Mouse (Mus musculus) midbrain, postnatal 0 days (tissue): ENCODE data around the gene Cdc42se2. TPM values are rescaled to one million over a fixed set of nuclear protein-coding genes. Genes with fewer than 3 reads are reported as not detected.

ENCODE experiments used
- ATAC-seq: fragments of 200-750 bp; cut with Nextera tagmentation; 2 replicates; pipeline ENCODE4 v1.8.0; 2017; ENCODE audit warnings: moderate number of reproducible peaks, mild to moderate bottlenecking, moderate TSS enrichment, moderate library complexity; ENCODE audit not compliant: low FRiP score
- DNase-seq: peaks from one replicate; pipeline ENCODE4 v3.0.0-alpha.2; 2015; ENCODE audit warnings: low spot score
- H3K27ac ChIP-seq: fragments of 300-500 bp; sonication (generic); 2 replicates; pipeline ENCODE4 v1.5.1; 2014; ENCODE audit warnings: low read depth, mild to moderate bottlenecking, low read length, mixed read lengths
- H3K27me3 ChIP-seq: fragments of 300-500 bp; sonication (generic); 2 replicates; pipeline ENCODE4 v1.6.1; 2014; ENCODE audit warnings: low read length, control low read depth, mixed read lengths; ENCODE audit not compliant: insufficient read depth
- H3K36me3 ChIP-seq: fragments of 300-500 bp; sonication (generic); 2 replicates; pipeline ENCODE4 v1.6.1; 2014; ENCODE audit warnings: low read length, control low read depth, mixed read lengths; ENCODE audit not compliant: insufficient read depth
- H3K4me1 ChIP-seq: fragments of 300-500 bp; sonication (generic); 2 replicates; pipeline ENCODE4 v1.6.1; 2014; ENCODE audit warnings: mild to moderate bottlenecking, control low read depth, antibody characterized with exemption, low read length, mixed read lengths; ENCODE audit not compliant: insufficient read depth
- H3K4me2 ChIP-seq: fragments of 300-500 bp; sonication (generic); 2 replicates; pipeline ENCODE4 v1.6.1; 2014; ENCODE audit warnings: low read depth, mild to moderate bottlenecking, low read length, mixed read lengths; ENCODE audit not compliant: poor library complexity, severe bottlenecking
- H3K4me3 ChIP-seq: fragments of 300-500 bp; sonication (generic); 2 replicates; pipeline ENCODE4 v1.5.1; 2014; ENCODE audit warnings: low read depth, mild to moderate bottlenecking, low read length, moderate library complexity
- H3K9ac ChIP-seq: fragments of 300-500 bp; sonication (generic); replicated peaks from 2 replicates; pipeline ENCODE4 v1.6.1; 2014; ENCODE audit warnings: mild to moderate bottlenecking, low read length, moderate library complexity, mixed read lengths; ENCODE audit not compliant: poor library complexity, severe bottlenecking
- H3K9me3 ChIP-seq: fragments of 300-500 bp; sonication (generic); 2 replicates; pipeline ENCODE4 v1.6.1; 2016; ENCODE audit warnings: low read length, control low read depth
- CTCF ChIP-seq: IDR thresholded peaks from 2 replicates; pipeline ENCODE4 v1.5.1; 2016; ENCODE audit warnings: antibody characterized with exemption, mild to moderate bottlenecking
- WGBS: fragments of 180-500 bp; shearing (Covaris S2); extraction: QIAGEN DNeasy Blood & Tissue Kit; methylation state at CpG from one replicate; pipeline ENCODE4 v1.1.7; 2014; 5-methylcytosine and 5-hydroxymethylcytosine counted together
- polyA plus RNA-seq: library from polyadenylated mRNA; unstranded; fragments of >200 nt; fragmentation: Nextera tagmentation; extraction: Ambion mirVana; gene quantifications from 2 replicates; pipeline ENCODE4 v1.2.1, GENCODE M21; 2015
- total RNA-seq: library from RNA; depleted of rRNA; stranded (reverse); fragments of >200 nt; gene quantifications from 2 replicates; pipeline ENCODE4 v1.2.3, GENCODE M21; 2014

The Cdc42se2 gene
- total and polyA plus RNA-seq, 2 experiments from 2014 or later = 134 TPM

GRCm38 (mm10) chr11:54722057-54722456 is 65.4 kb downstream of the Cdc42se2 start:
- no peaks in the 10 kb centered on the region for H3K4me1 ChIP-seq
- no peak overlapping the region for H3K4me2 ChIP-seq
- ATAC-seq (no peak), DNase-seq (no peak)
- no peak overlapping the region for H3K4me3 ChIP-seq
- TF ChIP-seq CTCF = no peak
- H3K9me3 ChIP-seq = no peaks in the 10 kb centered on the region
- peaks cover 22% of the 10 kb centered on the region for H3K36me3 ChIP-seq
- H3K27ac ChIP-seq = no peak overlapping the region
- H3K27me3 ChIP-seq = no peaks in the 10 kb centered on the region
- no peak overlapping the region for H3K9ac ChIP-seq
- WGBS = 93% methylated on average over 6 of the region's 6 CpGs

- ATAC-seq (no peak), DNase-seq (no peak)
- no peak overlapping the region for H3K9ac ChIP-seq
- H3K4me1 ChIP-seq = no peaks in the 10 kb centered on the region
- H3K4me3 ChIP-seq = no peak overlapping the region
- H3K9me3 ChIP-seq = no peaks in the 10 kb centered on the region
- WGBS = 83% methylated on average over 3 of the region's 3 CpGs
- H3K36me3 ChIP-seq = peaks cover 26% of the 10 kb centered on the region
- H3K27ac ChIP-seq = no peak overlapping the region
- TF ChIP-seq CTCF = no peak
- no peak overlapping the region for H3K4me2 ChIP-seq
- H3K27me3 ChIP-seq = no peaks in the 10 kb centered on the region
These were observed 68.9 kb downstream of the Cdc42se2 start for GRCm38 (mm10) chr11:54718601-54719000.

- no peak for TF ChIP-seq CTCF
- no peak overlapping the region for H3K4me2 ChIP-seq
- H3K4me1 ChIP-seq = no peaks in the 10 kb centered on the region
- no peak overlapping the region for H3K4me3 ChIP-seq
- 72% methylated on average over 3 of the region's 3 CpGs for WGBS
- H3K27ac ChIP-seq = no peak overlapping the region
- no peaks in the 10 kb centered on the region for H3K27me3 ChIP-seq
- H3K36me3 ChIP-seq = peaks cover 23% of the 10 kb centered on the region
- no peak for ATAC-seq
- peak; percentile 40 for DNase-seq
- H3K9me3 ChIP-seq = no peaks in the 10 kb centered on the region
- H3K9ac ChIP-seq = no peak overlapping the region
These were observed 69.6 kb downstream of the Cdc42se2 start for GRCm38 (mm10) chr11:54717893-54718292.

DNA sequence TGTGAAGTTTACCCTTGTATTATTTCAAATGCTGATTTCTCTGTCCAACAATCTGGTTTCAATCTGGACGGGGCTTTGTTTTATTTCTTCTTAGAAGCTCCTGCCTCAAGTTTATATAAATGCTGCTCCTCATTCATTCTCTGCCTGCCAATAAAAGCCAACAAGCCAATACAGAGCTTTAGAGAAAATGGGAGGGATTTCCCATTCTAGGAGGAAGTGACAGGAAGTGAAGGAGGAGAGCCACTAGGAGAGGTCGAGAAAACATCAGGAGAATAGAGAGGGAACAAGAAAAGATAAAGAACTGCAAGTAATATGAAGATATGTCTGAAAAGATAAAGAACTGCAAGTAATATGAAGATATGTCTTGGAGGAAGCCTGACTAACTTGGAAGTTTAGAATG is 74.6 kb downstream of the Cdc42se2 start:
- no peak overlapping the region for H3K4me2 ChIP-seq
- TF ChIP-seq CTCF = no peak
- 77% methylated on average over 2 of the region's 2 CpGs for WGBS
- no peak for ATAC-seq
- H3K4me3 ChIP-seq = no peak overlapping the region
- H3K9me3 ChIP-seq = no peaks in the 10 kb centered on the region
- no peak for DNase-seq
- no peak overlapping the region for H3K27ac ChIP-seq
- no peaks in the 10 kb centered on the region for H3K4me1 ChIP-seq
- no peaks in the 10 kb centered on the region for H3K27me3 ChIP-seq
- H3K36me3 ChIP-seq = peaks cover 4% of the 10 kb centered on the region; the same call in 1 of the 2 replicates
- H3K9ac ChIP-seq = no peak overlapping the region

GRCm38 (mm10) chr11:54710512-54711293 is 76.8 kb downstream of the Cdc42se2 start:
- WGBS = 90% methylated on average over 4 of the region's 4 CpGs
- DNase-seq (no peak), ATAC-seq (no peak)
- no peaks in the 10 kb centered on the region for H3K4me1 ChIP-seq
- H3K27me3 ChIP-seq = no peaks in the 10 kb centered on the region
- H3K36me3 ChIP-seq = peaks cover under 1% of the 10 kb centered on the region; the same call in 1 of the 2 replicates
- no peak for TF ChIP-seq CTCF
- no peak overlapping the region for H3K27ac ChIP-seq
- H3K4me2 ChIP-seq = no peak overlapping the region
- no peaks in the 10 kb centered on the region for H3K9me3 ChIP-seq
- H3K9ac ChIP-seq = no peak overlapping the region
- no peak overlapping the region for H3K4me3 ChIP-seq

DNA sequence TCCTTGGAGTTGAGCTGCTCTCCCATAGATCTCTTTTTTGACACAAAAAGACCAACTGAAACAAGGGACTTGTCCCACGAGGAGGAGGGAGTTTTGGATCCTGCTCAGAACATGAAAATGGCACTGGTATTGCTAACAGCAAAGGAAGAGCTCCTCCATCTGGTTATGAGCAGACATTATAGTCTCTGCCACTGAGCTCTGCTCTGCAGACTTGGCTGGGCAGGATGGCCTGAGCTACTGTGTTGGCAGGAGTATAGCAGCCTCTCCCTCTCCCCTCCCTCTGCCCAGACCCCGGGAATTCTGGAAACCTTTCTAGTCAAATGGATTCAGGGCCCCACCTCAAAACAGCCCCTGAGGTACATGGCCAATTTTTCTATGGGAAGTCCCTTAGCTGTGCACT is 77.8 kb downstream of the Cdc42se2 start:
- H3K36me3 ChIP-seq = no peaks in the 10 kb centered on the region
- no peak overlapping the region for H3K4me2 ChIP-seq
- H3K27ac ChIP-seq = no peak overlapping the region
- no peaks in the 10 kb centered on the region for H3K27me3 ChIP-seq
- 0 out of 2 replicates have a peak, but pooled peaks have one; percentile 14 for TF ChIP-seq CTCF
- H3K4me3 ChIP-seq = no peak overlapping the region
- ATAC-seq (no peak), DNase-seq (peak; percentile 19)
- no peaks in the 10 kb centered on the region for H3K4me1 ChIP-seq
- H3K9ac ChIP-seq = no peak overlapping the region
- 46% methylated on average over 2 of the region's 2 CpGs for WGBS
- H3K9me3 ChIP-seq = no peaks in the 10 kb centered on the region
